Mouse (Mus musculus) kidney, postnatal 25 days (tissue): ENCODE results near the gene Grik3.

Experiments
- DNase-seq, 2 experiments: peaks; one replicate each; pipeline ENCODE4 v3.0.0; 2021; ENCODE audit warnings: mixed read lengths in 2 of 2

Gene Grik3

DNA sequence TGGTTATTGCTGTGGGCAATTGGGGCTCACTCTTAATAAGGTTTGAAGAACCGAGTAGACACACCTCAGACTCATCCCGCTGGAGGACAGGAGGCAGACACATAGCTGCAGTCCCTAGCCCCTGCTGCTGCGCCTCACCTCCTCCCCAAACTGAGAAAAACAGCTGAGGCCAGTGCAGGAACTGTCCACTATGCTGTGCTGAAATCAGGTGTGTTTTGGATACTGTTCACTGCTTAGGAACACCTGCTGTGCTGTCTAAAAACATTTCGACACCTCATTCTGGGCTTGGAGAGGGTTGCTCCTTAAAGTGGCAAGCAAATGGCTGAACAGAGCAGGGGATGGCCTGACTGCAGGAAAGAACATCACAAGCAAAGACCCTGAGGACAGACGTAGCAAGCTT, 57.7 kb downstream of the Grik3 start:
- DNase-seq, result no peak

DNA sequence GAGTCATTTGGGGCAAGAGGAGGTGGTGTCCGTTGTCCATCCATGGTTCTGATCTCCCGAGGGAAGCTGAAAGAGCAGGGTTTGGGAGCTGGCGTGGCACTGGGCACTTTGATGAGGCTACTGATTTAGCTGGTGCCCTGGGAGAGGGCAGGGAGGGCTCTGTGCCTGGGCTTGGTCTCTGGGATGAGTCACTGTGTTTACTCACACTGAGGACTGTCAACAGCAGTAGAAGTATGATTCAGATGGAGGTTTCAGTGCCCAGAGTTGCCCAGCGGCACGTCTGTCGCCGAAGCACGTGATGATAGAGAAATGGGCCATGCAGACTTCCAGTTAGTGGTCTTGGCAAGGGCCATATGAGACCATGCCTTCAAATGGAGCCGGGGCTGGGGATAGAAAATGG, 63.3 kb downstream of the Grik3 start:
- DNase-seq, result no peak

DNA sequence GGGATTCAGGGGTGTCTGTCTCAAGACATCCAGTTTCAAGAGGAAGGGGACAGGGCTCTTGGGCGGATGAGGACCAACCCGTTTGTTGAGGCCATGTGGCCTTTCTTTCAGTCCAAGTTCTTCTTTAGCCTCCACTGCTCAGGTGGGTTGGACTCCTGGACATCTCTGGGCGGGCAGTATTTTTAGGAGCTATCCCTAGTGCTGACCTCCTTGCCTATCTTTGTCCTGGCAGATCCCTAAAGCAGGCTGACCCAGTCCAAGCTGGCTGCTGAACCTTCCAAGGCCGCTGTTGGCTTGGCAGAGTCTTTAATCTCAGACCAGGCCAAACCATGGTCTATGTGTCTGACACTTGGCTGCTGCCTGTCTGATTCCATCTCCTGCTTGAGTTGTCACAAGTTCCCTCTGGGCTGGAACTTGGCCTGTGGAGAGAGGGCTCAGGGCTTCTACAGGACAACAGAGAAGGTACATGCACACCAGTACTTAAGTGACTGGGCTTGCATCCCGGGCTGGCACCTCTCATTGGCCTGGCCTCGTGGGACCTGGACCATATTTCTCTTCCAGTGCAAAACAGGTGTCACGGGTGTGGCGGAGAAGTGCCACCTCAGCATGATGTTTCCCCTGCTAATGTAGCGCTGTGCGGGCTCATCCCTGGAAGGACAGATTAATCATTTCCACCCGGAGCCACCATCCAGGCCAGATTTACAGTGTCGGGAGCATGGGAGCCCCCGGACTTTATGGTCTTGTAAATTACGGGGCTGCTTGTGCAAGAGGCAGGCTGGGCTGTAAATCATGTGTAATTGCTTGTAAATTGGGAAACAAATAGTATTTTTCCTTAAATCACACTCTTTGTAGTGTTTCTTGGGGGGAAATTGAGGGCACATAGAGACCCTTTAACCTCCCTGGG, 66.2 kb downstream of the Grik3 start:
- no peak for DNase-seq

DNA sequence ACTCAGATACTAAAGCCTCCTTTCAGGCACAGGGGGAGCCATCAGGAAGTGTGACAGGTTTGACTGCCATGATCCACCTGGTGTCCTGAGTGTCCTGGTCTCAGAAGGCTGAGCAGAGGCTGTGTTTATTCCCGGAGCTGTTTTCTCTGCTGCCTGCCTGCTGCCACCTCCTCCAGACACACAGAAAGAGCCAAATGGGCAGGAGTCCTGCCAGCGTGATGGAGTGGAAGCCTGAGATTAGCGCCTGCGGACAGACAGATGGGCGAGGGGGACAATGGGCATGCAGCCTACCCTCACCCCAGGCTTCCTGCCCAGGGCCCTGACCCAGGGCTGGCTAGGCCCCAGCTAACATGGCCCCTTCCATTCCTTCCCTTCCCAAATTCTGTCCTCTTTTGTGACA, 69.1 kb downstream of the Grik3 start:
- DNase-seq, result no peak

DNA sequence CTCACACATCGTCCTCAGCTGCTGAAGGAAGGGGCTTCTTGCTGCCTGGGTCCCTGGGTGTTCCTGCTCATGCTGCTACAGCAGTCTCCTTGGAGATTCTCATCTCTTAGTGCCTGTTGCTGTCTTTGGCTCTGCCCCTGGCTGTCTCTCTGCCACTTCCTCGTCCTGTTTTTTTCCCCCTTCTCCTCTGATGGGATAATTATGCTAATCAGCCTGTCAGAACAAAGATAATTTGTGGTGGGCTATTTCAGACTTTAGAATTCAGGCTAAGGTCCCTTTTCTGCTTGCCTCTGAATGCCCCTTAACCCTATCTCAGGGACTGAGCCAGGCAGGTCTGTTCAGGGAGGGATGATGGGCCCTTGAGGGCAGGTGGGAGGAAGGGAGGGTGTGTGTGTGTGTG, 70.3 kb downstream of the Grik3 start:
- DNase-seq, result no peak

DNA sequence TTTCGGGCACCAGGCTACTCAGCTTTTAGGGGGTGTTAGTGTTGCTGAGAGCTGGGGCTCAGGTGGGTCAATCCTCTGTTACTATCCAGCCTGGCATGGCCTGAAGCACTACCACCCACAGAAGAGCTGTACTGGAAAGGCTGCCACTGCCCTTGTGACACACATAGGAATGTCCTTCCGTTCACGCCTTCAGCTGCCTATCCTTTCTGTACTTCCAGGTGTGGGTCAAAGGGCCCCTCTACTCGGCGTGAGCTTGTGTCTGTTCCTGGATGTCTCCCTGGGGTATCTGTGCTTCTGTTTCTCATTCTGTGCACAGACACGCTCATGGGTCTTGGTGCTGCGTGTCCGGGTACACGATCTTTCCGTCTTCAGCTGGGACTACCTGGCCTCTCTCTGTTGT, 73.1 kb downstream of the Grik3 start:
- no peak for DNase-seq

DNA sequence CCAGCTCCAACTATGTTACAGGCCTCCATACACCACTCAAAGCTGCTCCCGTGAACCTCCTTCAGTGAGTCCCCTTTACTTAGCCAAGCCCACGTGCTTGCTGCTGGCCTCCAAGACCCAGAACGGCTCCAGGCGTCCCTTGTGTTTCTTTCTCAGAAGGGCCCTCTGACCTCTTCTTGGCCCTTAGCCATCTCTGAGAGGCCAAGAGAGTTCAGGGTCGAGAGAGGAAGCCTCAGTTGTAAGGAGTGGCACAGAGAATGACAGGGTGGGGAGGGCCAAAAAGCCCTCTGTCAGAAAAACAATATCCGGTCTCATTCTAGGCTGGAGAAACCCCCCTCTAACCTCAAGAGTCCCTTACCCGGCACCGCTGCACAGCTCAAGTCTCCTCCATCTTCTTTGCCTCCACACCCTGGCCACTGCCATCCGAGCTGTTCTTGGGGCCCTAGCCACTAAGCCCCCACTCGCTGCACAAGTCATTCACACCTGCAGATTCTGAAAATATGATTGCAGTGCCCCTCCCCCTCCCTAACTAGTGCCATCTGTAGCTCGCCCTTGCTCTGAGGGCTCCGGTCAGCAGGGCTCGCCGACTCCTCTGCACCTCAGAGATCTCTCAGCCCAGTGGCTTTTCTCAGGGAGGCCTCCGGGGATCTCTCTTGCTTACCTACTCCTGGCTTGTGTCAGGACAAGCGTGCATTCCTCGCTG, 73.7 kb downstream of the Grik3 start:
- DNase-seq, result peak in 1 of 2 experiments; percentile 36

DNA sequence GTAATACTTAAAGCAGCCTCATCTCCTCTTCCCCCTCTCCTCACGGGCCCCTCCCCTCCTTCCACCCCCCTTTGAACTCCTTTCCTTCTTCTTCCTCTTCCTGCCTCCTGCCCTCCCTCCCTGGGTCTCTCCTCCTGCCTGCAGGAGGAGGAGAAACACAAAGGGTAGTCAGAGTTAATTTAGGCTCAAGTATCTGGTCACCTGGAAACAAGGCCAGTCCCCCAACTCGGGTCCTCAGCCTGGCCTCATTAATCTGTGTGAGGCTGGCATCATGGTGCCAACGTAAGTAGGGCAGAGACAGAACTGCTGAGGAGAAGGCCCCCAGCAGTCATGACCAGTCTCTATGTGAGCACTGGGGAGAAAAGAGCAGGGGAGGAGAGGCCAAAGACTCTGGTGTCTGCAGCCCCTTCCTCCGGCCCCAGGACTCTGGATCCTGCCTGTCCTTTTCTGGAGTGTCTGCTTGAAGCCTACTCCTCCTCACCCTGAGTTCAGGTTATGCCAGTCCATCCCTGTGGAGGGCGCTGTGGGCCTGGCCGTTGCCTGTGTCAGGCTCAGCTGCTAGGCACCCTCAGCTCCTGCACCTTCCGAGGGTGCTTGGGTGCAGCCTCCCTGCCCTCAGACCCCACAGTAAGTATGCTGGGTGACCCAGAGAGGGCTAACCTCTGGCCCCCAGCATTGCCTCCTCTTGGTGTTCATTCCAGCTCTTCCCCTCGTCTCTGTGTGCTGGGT, 75.4 kb downstream of the Grik3 start:
- DNase-seq, result no peak

DNA sequence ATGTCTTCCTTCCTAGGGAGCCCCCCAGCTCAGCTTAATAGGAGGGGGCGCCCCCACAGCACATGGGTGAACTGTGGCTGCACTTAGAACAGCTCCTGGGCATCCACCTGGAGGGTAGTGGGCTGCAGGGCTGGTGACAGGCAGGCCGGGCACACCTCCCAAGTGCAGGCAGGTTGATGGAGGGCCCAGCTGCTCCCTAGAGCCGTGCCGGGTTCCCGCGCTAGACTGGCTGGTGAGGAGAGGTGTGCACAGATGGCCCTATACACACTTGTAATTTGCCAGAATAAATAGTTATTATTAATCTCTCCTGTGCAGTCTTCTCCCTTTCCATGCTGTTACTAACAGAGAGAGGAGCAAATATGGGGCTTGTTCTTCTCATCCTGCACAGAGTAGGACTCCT, 77.7 kb downstream of the Grik3 start:
- DNase-seq, result no peak

DNA sequence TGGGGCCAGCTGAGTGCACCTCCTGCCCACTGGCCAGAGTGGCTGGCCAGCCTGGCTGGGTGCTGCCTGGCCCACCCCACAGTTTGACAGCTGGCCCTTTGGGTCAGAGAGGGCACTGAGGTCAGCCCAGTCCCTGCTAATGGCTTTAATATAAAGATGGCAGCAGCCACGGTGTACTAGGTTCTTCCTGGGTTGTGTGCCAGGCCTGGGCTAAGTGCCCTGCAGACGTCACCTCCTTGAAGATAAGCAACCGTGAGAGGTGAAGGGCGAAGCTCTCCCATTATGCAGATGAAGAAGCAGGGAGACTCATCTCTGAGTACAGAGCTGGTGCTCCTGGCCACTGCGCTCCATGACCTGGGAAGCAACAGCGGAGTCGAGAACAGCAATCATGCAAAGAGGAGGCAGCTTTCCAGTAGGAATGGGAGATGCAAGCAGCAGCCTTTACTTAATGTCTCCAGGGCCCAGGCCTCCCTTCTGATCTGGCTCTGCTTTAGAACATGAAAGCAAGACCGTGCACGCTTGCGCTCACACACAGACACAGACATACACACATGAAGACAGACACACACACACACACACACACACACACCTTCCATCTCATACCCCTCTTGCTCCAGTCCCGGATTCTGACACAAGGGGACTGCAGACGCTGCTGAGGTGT, 81.3 kb downstream of the Grik3 start:
- no peak for DNase-seq

DNA sequence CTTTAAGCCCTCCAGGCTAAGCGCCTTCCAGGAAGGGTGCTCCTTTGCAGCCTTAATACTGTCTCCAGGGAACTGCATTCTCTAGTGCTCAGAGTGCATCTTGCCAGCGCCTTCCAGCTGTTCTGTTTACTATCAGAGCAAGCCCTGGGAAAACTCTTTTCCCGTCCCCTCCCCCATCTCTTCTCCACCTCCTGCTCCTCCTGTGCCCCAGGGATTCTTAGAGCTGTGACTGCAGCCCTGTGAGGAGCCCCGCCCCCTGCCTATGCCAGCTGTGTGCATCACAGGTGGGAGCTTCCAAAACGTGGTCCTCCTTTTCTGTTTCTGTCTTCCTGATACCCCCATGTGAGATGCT, 81.8 kb downstream of the Grik3 start:
- no peak for DNase-seq

DNA sequence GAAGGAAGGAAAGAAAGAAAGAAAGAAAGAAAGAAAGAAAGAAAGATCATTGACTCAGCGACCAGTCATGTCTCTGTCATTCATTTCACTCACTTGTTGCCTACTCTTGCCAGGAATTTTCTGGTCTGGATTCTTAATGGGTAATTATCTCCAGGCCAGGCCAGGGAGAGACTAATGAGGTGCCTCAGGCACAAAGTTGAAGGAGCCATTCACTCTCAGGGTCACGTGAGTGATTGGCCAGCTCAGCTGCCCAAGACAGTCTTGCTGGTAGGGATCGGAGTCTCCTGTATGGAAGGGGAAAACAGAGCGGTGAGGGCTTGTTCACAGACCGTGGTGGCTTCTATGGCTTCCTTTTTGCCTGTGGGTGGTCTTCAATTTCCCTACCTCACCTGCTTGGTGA, 82.5 kb downstream of the Grik3 start:
- DNase-seq, result no peak

DNA sequence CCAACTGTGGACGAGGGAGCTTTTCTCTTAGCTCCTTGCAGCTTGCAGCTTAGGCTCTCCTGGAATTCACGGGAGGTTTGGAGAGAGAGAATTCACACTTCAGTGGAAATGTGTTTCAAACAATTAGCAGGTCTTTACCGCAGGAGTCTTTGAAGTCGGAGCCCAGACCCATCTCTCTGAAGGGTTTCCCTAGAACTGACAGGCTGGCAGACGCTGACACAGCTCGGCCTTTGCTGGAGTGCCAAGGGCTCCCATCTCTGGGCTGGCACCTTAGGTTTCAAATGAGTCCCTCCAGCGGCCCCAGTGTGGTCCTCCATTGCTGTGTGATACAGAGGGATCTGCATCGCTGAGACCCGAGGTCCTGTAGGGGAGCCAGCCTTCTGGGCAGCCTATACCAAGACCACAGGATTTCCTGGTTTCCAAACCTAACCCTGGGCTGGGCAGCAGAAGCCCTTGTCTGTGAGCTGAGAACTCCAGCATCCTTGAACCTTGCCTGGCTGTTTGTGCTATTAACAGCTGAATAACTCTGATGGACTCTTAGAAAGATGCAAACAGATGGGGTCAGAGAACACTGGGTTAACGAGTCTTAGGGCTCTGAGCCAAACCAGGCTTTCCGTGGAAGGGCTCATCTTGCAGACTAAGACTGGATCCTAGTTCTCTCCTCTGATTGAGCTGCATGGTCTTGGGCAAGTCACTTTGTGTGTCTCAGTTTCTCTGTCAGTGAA, 83.6 kb downstream of the Grik3 start:
- peak in 1 of 2 experiments; percentile 12 for DNase-seq

DNA sequence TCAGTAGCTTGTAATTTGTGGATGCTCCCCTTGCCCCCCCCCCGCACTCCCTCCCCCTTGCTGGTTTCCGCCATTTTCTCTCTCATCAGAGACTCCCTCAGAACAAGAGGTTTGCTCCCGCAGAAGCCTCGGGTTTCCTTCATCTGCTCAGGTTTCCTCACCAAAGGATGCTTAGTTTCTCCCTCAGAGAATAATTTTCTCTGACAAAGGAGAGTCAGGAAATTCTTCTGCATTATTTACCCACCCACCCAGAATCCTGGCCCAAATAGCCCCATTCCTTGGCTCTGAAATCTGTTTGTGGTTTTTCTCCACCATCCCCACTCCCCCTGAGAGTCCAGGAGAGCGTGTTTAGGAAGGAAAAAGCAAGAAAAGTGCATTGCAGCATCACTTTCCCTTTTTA, 89.8 kb downstream of the Grik3 start:
- DNase-seq, result no peak

DNA sequence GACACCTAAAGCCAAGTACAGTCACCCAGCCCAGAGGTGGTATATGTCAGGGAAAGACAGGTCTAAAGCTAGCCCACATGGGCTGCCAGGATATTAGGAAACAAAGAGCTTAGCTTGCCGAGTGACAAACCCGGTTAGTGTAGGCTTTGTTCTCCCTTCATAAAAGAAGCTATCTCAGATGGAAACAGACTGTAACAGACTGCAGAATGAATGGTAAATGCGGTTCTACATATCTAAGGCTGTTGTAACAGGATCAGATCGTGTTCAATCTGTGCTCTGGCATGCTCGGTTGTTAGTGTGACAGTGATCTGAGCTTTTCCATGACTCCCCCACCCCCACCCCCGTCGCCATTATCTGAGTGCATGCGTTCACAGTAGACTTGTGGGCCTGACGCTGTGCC, 92.8 kb downstream of the Grik3 start:
- no peak for DNase-seq

DNA sequence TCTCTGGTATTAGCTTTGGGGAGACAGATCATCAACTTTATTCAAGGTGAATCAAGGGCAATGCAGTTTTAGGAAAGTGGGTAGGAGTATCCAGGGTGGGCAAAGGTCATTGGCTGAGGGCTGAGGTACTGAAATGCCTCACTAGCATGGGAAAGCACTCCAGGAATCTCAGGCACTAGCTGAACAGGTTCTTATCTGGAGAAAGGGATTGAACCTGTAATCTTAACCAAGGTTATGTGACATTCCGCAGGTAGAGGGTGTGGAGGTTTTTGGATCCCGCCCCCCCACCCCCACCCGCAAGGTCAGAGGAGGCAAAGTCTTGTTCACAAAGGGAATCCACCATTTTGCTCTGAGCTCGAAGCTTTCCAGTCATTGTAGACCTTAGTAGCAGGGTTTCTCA, 93.4 kb downstream of the Grik3 start:
- no peak for DNase-seq

DNA sequence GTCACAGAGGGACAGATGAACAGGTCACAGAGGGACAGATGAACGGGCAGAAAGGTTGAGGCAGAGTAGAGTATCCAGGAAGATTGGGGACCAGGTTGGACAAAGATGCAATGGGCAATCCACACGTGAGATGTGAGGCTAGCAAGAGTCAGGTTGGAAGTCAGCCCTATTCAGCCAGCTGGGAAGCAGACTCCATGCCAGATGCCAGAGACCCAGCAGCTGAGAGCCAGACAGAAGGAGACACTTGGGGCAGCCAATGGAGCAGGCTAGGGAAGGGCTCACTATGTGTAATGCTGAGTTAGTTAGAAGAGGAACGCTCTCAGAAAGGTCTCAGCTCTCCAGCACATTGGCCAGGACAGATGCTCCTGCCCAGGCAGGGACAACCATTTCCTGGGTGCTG, 94.2 kb downstream of the Grik3 start:
- no peak for DNase-seq

DNA sequence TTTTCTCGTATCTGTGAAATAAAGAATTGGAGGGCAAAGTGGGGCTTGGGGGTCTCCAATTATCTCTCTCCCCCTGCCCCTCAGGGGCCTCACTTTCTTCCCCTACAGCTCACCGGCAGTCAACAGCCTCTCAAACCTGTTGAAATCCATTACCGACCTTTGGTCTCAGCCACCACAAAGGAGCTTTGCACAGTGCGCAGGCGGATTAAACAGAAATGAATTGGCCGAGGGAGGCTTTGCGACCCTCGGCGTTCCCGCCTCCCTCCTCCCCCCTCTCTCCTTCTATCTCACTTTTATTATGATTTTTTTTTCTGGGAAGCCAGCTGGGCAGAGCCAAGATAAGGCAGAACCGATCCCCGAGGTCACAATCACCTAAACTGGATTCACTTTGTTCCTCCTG, 97.1 kb downstream of the Grik3 start:
- DNase-seq, result no peak

DNA sequence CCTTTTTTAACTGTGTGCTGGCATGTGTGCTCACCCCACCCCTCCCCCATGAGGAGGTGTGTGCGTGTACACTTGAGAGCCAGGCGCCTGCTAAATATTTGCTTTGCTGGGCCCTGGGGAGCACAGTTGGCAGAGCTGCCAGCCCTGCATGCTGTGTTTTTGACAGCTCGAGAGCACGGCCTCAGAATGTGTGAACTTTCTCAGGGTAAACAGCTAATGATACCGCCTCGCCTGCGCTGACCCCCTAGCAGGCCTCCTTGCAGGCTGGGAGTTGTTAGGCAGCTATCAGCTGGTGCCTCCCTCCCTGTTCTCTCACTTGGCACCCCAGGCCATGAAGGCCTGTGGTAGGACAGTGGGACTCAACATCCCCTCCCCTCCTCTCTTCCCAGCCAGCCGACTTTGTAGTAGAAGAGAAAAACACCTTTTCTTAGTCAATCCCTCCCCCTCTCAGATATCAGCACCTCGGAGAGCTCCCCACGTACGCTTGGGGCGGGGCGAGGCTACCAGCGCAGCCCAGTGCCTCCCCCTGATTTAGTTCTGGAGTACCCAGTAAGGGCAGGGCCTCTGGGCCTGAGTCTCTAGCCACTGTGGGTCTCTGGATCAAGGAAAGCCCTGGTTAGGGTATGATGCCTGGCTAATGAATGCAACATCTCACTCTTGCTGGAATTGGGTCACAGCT, 99.9 kb downstream of the Grik3 start:
- peak in 1 of 2 experiments; percentile 26 for DNase-seq

DNA sequence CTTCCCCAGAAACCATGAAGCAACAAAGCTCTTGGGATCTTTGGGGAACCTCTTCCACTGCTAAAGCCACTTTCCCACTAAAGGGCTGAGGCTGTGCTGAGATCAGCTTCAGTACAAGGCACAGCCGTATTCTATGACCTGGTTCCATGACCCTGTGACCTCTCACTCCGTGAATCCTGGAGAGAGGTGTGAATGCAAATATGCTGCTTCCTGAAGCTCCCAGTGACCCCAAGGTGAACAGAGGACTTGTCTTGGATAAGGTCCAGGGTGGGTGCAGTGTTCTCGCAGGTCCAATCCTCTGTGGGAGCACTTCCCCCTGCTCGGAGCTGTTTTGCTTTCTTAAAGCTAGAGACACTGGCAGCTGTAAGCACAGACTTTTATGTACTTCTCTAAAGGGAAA, 102.2 kb downstream of the Grik3 start:
- DNase-seq, result no peak

DNA sequence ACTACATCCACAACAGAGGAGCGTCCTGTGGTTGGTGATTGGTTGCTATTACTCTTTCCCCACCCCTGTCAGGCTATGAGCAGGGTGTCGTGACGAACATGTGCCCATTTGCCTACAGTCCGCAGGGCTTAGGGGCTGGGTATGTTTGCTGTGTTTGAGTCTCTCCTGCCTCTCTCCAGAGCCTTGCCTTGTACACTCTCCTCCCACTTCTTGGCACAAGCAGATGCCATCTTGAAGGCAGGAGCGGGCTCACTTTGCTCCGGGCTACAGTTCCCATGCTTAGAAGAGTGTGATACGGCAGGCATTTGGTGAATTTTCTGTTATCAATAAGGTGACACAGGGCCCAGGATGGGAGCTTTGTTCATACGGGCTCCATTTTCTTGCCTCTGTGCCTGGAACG, 104.5 kb downstream of the Grik3 start:
- no peak for DNase-seq

DNA sequence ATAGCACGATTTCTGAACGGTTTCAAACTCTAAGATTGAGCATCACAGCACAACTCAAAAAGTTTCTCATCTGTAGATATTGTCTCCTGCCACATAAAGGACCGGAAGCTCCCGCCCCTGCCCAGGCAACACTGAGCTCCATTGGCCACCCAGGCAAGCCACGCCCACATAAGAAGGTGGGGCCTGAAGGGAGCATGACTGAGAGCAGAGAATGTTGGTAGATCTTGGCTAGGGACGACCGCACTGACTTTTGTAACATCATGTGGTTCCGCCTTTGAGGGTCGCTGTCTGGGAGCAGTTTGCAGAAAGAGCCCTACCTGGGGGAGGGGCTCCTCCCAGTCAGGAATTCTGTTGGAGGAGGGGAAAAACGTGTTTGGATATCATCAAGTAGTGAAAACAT, 108.2 kb downstream of the Grik3 start:
- no peak for DNase-seq
